Mouse (Mus musculus): ENCODE data around the gene Uts2r.

DNA sequence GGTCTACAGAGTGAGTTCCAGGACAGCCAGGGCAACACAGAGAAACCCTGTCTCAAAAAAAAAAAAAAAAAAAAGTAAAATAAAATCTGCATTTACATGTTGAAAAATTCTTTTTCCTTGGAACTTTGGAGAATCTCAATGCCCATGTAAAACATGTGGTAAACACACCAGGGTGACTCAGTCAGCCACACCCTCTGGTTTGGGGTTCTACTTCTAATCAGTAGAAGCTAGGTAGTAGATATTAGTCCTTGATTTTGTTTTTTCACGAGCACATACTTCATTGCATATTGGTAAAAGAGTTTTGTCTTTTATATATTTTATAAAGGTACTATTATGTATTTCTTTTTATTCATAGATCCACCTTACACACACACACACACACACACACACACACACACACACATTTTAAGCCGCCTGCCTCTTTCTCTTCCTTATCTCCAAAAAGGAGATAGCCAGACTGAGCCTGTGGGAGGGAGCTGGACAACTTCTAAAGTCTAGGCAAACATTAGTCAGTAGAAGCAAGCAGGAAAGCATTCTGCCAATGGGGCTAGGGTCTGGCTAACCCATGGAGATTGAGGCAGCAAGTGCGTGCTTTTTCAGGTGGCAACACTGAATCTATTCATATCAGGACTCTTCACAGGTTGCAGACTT is 34.4 kb upstream of the Uts2r start:
- TF ChIP-seq GATA1 (IDR thresholded peaks at IDR 0.05; ENCODE audit: low read length), result no peak
- TF ChIP-seq TAL1 (IDR thresholded peaks at IDR 0.05; ENCODE audit: low read length), result no peak

Measured in erythroblast, embryonic 14.5 days (primary cell).